Mouse (Mus musculus) liver, embryonic 11.5 days (tissue): ENCODE data around the gene Med13l. TPM values are rescaled to one million over a fixed set of nuclear protein-coding genes. Genes with fewer than 3 reads are reported as not detected.
A peak's percentile ranks its signal among the peaks of the same experiment; 100 is the strongest.

Experiments
- ATAC-seq: fragments of 200-750 bp; cut with Nextera tagmentation; replicated peaks from 2 replicates; pipeline ENCODE4 v1.8.0; 2017; ENCODE audit warnings: moderate number of reproducible peaks, mild to moderate bottlenecking, moderate TSS enrichment, moderate library complexity; ENCODE audit not compliant: low FRiP score
- DNase-seq: peaks from one replicate; pipeline ENCODE4 v3.0.0-alpha.2; 2017; ENCODE audit warnings: low spot score
- H3K27ac ChIP-seq: fragments of 300-500 bp; sonication (generic); 2 replicates; pipeline ENCODE4 v1.5.1; 2014; ENCODE audit warnings: mild to moderate bottlenecking, low read depth, low read length, control low read depth
- H3K27me3 ChIP-seq: fragments of 300-500 bp; sonication (generic); replicated peaks from 2 replicates; pipeline ENCODE4 v1.6.1; 2014; ENCODE audit warnings: low read length, mixed read lengths; ENCODE audit not compliant: control insufficient read depth, insufficient read depth
- H3K36me3 ChIP-seq: fragments of 300-500 bp; sonication (generic); 2 replicates; pipeline ENCODE4 v1.6.1; 2014; ENCODE audit warnings: mild to moderate bottlenecking, low read length, moderate library complexity, mixed read lengths; ENCODE audit not compliant: control insufficient read depth, insufficient read depth
- H3K4me1 ChIP-seq: fragments of 300-500 bp; sonication (generic); replicated peaks from 2 replicates; pipeline ENCODE4 v1.6.1; 2014; ENCODE audit warnings: low read length, mixed read lengths; ENCODE audit not compliant: control insufficient read depth, insufficient read depth
- H3K4me2 ChIP-seq: fragments of 300-500 bp; sonication (generic); 2 replicates; pipeline ENCODE4 v1.6.1; 2014; ENCODE audit warnings: mild to moderate bottlenecking, control low read depth, moderate library complexity
- H3K4me3 ChIP-seq: fragments of 300-500 bp; sonication (generic); 2 replicates; pipeline ENCODE4 v1.5.1; 2014; ENCODE audit warnings: low read depth, low read length, control low read depth
- H3K9ac ChIP-seq: fragments of 300-500 bp; sonication (generic); 2 replicates; pipeline ENCODE4 v1.6.1; 2014; ENCODE audit warnings: low read depth, low read length, control low read depth
- H3K9me3 ChIP-seq: fragments of 300-500 bp; sonication (generic); 2 replicates; pipeline ENCODE4 v1.6.1; 2016; ENCODE audit warnings: low read length, inconsistent platforms, mixed read lengths; ENCODE audit not compliant: control insufficient read depth
- WGBS: fragments of 180-500 bp; shearing (Covaris S2); extraction: QIAGEN DNeasy Blood & Tissue Kit; methylation state at CpG from one replicate; pipeline ENCODE4 v1.1.7; 2014; 5-methylcytosine and 5-hydroxymethylcytosine counted together
- polyA plus RNA-seq: library from polyadenylated mRNA; unstranded; fragments of >200 nt; fragmentation: Nextera tagmentation; extraction: Ambion mirVana; gene quantifications from 2 replicates; pipeline ENCODE4 v1.2.1, GENCODE M21; 2014

Med13l gene
- polyA plus RNA-seq, 1 experiment from 2014 or later = 13.7 TPM

DNA sequence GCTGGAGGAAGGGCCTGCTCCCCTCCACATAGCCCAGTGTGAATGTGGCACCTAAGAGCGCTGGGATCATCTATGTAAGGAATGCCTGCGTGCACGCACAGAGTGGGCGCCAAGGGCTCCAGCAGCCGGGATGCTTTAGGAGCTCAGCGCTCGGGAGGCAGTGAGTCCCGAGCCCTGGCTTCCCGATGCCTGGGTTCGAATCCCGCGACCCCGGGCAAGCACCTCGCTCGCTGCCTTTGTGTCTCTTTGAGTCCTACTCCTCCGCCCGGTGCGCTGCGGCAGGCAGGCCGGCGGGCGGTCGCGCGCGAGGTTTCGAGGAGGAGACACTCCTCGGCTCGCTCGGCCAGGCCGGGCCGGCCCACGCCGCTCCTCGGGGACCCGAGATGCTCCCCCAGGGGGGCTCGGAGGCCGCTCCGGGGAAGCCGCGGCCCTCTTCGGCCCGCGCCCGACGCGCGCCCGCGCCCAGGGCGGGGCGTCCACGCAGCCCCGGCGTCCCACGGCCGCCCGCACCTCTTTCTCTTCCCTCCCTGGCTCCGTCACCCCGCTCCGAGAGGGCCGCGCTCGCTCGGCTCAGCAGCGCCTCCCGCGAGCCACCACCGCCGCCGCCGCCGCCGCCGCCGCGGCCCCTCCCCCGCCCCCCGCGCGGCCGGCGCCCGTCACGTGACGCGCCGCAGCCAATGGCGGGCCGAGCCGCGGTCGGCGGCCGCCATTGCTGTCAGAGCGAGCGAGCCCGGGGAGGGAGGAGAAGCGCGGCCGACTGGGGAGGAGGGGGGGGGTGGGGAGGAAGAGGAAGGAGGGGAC lies 695 bp upstream of the Med13l start:
- Histone ChIP-seq H3K4me1 (peaks cover 41% of the 10 kb centered on the region), H3K27me3 (0 out of 2 replicates have a peak, but pooled peaks cover 2% of the 10 kb centered on the region), H3K9ac (peak overlapping the region; percentile 94), H3K27ac (peak overlapping the region; percentile 87), H3K4me2 (peak overlapping the region; percentile 91), H3K4me3 (peak overlapping the region; percentile 89), H3K9me3 (0 out of 2 replicates have a peak, but pooled peaks cover 2% of the 10 kb centered on the region), H3K36me3 (no peaks in the 10 kb centered on the region)
- WGBS = under 1% methylated on average over 66 of the region's 101 CpGs
- ATAC-seq = peak; percentile 85
- peak; percentile 84 for DNase-seq

DNA sequence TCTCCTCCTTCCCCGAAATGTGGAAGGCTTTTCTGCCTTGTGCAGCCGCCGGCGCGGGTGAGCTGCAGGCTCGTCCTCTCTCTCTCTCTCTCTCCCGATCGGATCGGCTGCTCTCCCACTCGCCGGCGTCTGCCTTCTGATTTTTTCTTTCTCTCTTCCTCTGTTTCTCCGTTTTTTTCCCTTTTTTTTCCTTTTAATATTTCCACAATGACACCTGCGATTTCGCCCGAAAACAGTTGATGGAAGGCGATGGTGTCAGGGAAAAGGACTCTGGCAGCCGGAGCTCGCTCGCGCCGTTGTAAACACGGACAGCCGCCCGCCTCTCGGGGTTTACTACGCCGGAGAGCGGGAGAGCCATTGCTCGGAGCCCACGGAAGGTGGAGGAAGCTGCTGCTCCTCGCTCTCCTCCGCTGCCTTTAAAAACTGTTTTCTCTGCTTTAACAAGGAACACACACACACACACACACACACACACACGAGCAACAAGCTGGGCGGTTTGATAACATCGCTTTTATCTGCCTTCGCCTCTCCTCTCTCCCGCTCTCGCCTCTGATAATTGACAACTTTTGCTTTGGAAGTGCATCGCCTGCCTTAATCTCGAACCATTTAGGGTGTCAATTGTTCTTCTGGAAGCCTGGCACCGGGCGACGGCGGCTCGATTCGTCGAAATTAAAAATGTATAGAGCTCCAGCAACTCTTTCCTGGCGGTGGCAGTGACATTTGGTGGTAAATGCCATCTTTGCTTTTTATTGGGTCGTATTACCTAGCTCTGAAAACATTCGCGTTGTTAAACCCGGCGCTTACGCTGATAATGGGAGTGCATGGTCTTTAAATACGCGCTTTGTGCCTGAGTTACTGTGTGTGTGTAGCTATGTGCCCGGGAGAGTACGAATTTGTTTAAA lies 858 bp downstream of the Med13l start:
- DNase-seq (peak; percentile 63), ATAC-seq (no peak)
- Histone ChIP-seq H3K4me3 (peak overlapping the region; percentile 89), H3K9ac (peak overlapping the region; percentile 94), H3K4me1 (peaks cover 49% of the 10 kb centered on the region), H3K4me2 (peak overlapping the region; percentile 89), H3K27me3 (no peaks in the 10 kb centered on the region), H3K36me3 (no peaks in the 10 kb centered on the region), H3K9me3 (no peaks in the 10 kb centered on the region), H3K27ac (peak overlapping the region; percentile 87)
- under 1% methylated on average over 59 of the region's 59 CpGs for WGBS

DNA sequence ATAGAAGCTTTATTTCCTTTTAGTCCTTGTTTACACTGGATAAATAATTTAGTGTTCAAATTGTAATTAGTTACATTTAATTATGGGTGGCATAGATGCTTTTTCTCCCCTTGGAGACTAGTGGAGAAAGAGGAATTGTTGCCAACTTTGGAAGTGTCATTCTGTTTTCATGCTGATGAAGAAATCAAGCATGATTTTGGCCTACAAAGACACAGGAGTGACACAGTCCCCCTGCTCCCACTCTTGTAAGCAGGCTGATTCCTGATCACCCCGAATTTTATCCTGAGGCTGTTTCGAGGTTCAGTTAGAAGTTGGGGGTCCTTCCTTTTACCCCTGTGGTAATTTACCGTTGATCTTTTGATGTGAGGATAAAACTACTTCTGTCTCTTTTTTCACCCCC lies 1.7 kb downstream of the Med13l start:
- peak overlapping the region; percentile 89 for H3K4me2 ChIP-seq
- no peaks in the 10 kb centered on the region for H3K9me3 ChIP-seq
- peak overlapping the region; percentile 89 for H3K4me3 ChIP-seq
- no peaks in the 10 kb centered on the region for H3K36me3 ChIP-seq
- 59% methylated on average over 3 of the region's 3 CpGs for WGBS
- H3K27ac ChIP-seq = no peak overlapping the region
- H3K9ac ChIP-seq = no peak overlapping the region; the same call in 1 of the 2 replicates
- H3K4me1 ChIP-seq = peaks cover 48% of the 10 kb centered on the region
- no peak for DNase-seq
- ATAC-seq = no peak
- no peaks in the 10 kb centered on the region for H3K27me3 ChIP-seq

DNA sequence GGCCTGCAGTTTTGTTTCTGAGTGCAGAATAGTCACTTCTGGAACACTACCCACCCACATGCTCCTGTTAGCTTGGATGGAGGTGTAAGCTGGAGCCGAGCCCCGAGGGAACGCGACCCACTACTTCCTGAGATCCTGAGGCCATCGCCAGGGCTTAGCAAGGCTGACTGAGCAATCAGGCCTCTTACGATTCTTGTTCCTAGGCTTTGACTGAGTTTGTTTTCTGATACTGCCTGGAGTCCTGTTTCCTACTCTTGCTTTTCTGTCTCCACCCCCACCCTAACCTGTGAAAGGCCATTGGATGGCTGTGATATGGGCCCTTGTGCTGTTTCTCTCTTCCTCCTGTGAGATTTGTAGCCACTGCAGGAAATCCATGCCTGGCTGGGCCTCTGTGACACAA lies 3.1 kb downstream of the Med13l start:
- DNase-seq = no peak
- Histone ChIP-seq H3K4me2 (peak overlapping the region; percentile 27), H3K4me1 (peaks cover 56% of the 10 kb centered on the region), H3K9ac (no peak overlapping the region), H3K27me3 (no peaks in the 10 kb centered on the region), H3K27ac (no peak overlapping the region), H3K4me3 (no peak overlapping the region), H3K36me3 (no peaks in the 10 kb centered on the region), H3K9me3 (no peaks in the 10 kb centered on the region)
- WGBS = 27% methylated on average over 6 of the region's 6 CpGs
- no peak for ATAC-seq

DNA sequence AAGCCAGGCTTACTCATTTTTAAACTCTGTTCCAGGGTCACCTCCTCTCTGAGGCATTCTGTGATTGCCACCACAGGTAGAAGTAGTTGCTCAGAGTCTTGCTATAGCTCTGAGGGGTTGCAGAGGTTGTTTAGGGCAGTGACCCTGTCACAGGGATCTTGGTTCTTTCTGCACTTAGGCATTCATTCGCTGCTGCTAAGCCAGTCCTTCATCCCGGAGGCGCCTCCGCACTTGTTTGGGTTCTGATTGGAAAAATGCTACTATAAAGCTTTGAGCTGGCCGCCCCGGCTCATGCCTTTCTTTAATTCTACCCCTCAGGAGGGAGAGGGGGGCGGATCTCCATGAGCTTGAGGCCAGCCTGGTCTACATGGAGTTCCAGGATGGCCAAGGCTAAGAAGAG lies 6.9 kb downstream of the Med13l start:
- no peaks in the 10 kb centered on the region for H3K9me3 ChIP-seq
- no peak for DNase-seq
- ATAC-seq = no peak
- no peaks in the 10 kb centered on the region for H3K36me3 ChIP-seq
- no peak overlapping the region for H3K27ac ChIP-seq
- H3K27me3 ChIP-seq = no peaks in the 10 kb centered on the region
- no peak overlapping the region for H3K9ac ChIP-seq
- no peak overlapping the region for H3K4me2 ChIP-seq
- H3K4me1 ChIP-seq = peaks cover 68% of the 10 kb centered on the region
- no peak overlapping the region for H3K4me3 ChIP-seq
- 67% methylated on average over 7 of the region's 7 CpGs for WGBS

DNA sequence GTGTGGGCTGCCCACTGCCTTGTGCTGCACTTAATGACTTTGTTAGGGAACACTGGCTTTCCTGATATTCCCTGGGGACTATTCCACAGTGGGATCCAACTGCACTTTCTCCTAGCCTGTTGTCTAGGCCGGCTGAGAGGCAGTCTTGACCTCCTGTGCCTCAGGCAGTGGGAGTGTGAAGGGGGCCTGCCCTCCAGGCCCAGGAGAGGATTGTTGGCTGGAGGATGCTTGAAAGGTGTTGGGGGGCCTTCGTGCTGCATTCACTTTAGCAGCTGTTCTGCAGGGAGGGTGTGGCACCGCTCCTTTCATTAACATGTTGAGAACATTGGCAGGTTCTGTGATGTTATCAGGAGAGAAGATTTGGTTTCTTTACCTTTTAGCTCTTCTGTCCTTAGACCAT lies 8.5 kb downstream of the Med13l start:
- DNase-seq (no peak), ATAC-seq (no peak)
- H3K36me3 ChIP-seq = no peaks in the 10 kb centered on the region
- 56% methylated on average over 3 of the region's 3 CpGs for WGBS
- no peak overlapping the region for H3K9ac ChIP-seq
- no peaks in the 10 kb centered on the region for H3K27me3 ChIP-seq
- no peak overlapping the region for H3K4me2 ChIP-seq
- H3K27ac ChIP-seq = no peak overlapping the region
- H3K9me3 ChIP-seq = no peaks in the 10 kb centered on the region
- H3K4me1 ChIP-seq = peaks cover 58% of the 10 kb centered on the region
- H3K4me3 ChIP-seq = no peak overlapping the region

DNA sequence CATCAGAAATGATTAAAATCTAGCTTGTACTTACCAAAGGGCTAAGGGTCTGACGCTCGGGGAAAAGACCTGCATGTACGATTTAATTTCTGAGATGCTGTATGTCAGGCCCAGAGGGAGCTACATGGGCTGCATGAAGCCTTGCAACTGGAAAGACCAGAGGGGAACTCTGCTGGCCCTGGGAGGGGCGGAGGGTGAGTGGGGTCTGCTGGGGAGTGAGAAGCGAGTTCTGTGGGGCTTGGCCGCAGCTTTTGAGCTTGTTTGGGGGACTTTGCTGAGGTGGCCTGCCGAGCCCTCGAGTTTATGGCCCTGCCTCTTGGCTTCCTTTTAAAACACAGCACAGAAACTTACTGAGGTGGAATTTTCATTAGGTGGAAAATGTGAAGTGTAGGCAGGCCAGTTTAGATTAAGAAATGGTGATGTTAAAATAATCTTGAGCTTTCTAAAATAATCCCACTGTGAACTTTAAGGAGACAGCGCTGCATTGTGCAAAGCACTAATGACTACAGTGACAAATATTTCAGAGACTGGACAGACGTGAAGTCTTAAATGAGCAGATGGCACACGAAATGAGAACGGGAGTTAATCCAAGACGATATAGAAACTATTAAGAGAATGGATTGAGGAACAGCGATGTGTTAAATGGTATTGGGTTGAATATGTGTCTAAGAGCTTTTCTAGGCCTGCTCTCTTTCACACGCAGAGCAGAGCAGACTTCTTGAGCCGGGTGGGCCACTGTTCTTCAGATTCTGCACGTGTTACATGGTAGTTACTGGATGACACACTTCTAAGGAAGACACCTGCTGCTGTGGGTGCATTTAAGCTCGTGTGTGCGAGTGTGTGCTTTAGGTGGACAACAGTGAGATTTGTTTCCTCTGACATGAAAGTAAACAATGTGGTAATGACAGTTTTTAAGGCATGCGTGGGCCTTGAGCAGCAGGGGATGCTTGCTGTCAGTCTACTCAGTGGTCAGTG lies 9.4 kb downstream of the Med13l start:
- no peak overlapping the region; the same call in 1 of the 2 replicates for H3K27ac ChIP-seq
- 76% methylated on average over 20 of the region's 20 CpGs for WGBS
- H3K4me1 ChIP-seq = peaks cover 62% of the 10 kb centered on the region
- DNase-seq = no peak
- no peak overlapping the region for H3K9ac ChIP-seq
- no peak for ATAC-seq
- no peaks in the 10 kb centered on the region for H3K9me3 ChIP-seq
- no peaks in the 10 kb centered on the region for H3K27me3 ChIP-seq
- no peaks in the 10 kb centered on the region for H3K36me3 ChIP-seq
- H3K4me3 ChIP-seq = no peak overlapping the region
- H3K4me2 ChIP-seq = no peak overlapping the region

DNA sequence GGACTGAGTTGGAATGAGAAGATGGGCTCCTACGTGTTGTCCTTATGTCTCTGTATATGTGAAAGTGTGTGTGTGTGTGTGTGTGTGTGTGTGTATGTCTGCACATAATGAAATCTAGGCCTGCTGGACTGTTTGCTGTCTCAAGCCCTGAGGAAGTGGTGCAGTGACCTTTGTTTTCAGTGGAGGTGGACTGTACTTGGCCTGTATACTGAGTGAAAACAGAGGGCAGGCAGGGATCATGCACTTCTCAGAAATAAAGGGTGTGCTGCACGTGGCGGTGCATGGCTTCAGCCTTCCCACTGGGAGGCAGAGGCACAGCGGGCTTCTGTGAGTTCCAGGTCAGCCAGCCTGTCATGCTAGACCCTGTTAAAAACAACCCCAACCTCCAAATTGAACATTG lies 11.0 kb downstream of the Med13l start:
- H3K36me3 ChIP-seq = no peaks in the 10 kb centered on the region
- no peak for DNase-seq
- no peak overlapping the region for H3K4me3 ChIP-seq
- H3K27me3 ChIP-seq = no peaks in the 10 kb centered on the region
- ATAC-seq = no peak
- 67% methylated on average over 4 of the region's 4 CpGs for WGBS
- peaks cover 53% of the 10 kb centered on the region for H3K4me1 ChIP-seq
- no peak overlapping the region for H3K9ac ChIP-seq
- no peaks in the 10 kb centered on the region for H3K9me3 ChIP-seq
- no peak overlapping the region for H3K27ac ChIP-seq
- H3K4me2 ChIP-seq = no peak overlapping the region
